In genomic region chr9:121838829-121839621, GRCm38 (mm10) we compare ENCODE assay signal across 8 mouse cellular contexts. TPM values are rescaled to one million over a fixed set of nuclear protein-coding genes. Genes with fewer than 3 reads are reported as not detected.
DNase-seq lines count a peak whose midpoint lies in the region; ATAC-seq and TF ChIP-seq lines count a peak whose summit lies in the region.

Gene Ccdc13 (minus strand): TSS chr9:121839461.

- peak; percentile 63; the same call in 1 of the 2 replicates for TF ChIP-seq POLR2A in testis, adult 2 months (IDR thresholded peaks at IDR 0.05; ENCODE audit: control insufficient read depth, low read depth, low read length)

- no peaks in the 10 kb centered on the region for H3K27me3 ChIP-seq in embryonic facial prominence, embryonic 15.5 days
- H3K27me3 ChIP-seq in heart, embryonic 16.5 days (ENCODE audit: control insufficient read depth, insufficient read depth, low read length), result no peaks in the 10 kb centered on the region
- peaks cover 8% of the 10 kb centered on the region; the same call in 1 of the 2 replicates for H3K27me3 ChIP-seq in liver, embryonic 14.5 days (ENCODE audit: control insufficient read depth, insufficient read depth, low read length)
- no peaks in the 10 kb centered on the region for H3K27me3 ChIP-seq in testis, adult 2 months (ENCODE audit: control insufficient read depth, insufficient read depth, low read length)

- H3K9ac ChIP-seq in embryonic facial prominence, embryonic 15.5 days, result peak within 1 kb of the TSS; percentile 27; the same call in 1 of the 2 replicates
- peak within 1 kb of the TSS; percentile 67 for H3K9ac ChIP-seq in heart, embryonic 16.5 days (ENCODE audit: low read length)
- H3K9ac ChIP-seq in liver, embryonic 14.5 days (replicated peaks), result no peak within 1 kb of the TSS

- WGBS in embryonic facial prominence, embryonic 15.5 days, result 3% methylated on average over 61 of the region's 61 CpGs
- WGBS in heart, embryonic 16.5 days, result 6% methylated on average over 61 of the region's 61 CpGs
- 6% methylated on average over 61 of the region's 61 CpGs for WGBS in liver, embryonic 14.5 days (ENCODE audit: insufficient replicate concordance)

- DNase-seq in cerebellum, postnatal 25 days, result peak; percentile 57 to 76
- DNase-seq in cerebellum, adult 11-12 months, result no peak
- peak; percentile 76 to 83 for DNase-seq in kidney, postnatal 25 days
- no peak for DNase-seq in liver, embryonic 14.5 days (ENCODE audit: low read depth in 3 of 3, low spot score in 3 of 3)
- DNase-seq in neural tube, embryonic 10.5 days (ENCODE audit: extremely low spot score, low spot score), result peak; percentile 95

- H3K27ac ChIP-seq in embryonic facial prominence, embryonic 15.5 days (replicated peaks), result no peak within 1 kb of the TSS
- no peak within 1 kb of the TSS for H3K27ac ChIP-seq in heart, embryonic 16.5 days (ENCODE audit: low read length)
- no peak within 1 kb of the TSS for H3K27ac ChIP-seq in liver, embryonic 14.5 days
- peak within 1 kb of the TSS; percentile 77 for H3K27ac ChIP-seq in testis, adult 2 months (ENCODE audit: control insufficient read depth, insufficient read depth, low read depth, low read length)

- peaks cover 10% of the 10 kb centered on the region; the same call in 1 of the 2 replicates for H3K4me1 ChIP-seq in embryonic facial prominence, embryonic 15.5 days
- H3K4me1 ChIP-seq in heart, embryonic 16.5 days (ENCODE audit: control insufficient read depth, insufficient read depth, low read length), result no peaks in the 10 kb centered on the region
- H3K4me1 ChIP-seq in liver, embryonic 14.5 days (replicated peaks; ENCODE audit: control insufficient read depth in 2 of 2, insufficient read depth in 2 of 2, low read length in 1 of 2), result no peaks in the 10 kb centered on the region
- peaks cover 10% of the 10 kb centered on the region for H3K4me1 ChIP-seq in testis, adult 2 months (ENCODE audit: control insufficient read depth, insufficient read depth, low read length)

- no peak for TF ChIP-seq EP300 in liver, embryonic 14.5 days (IDR thresholded peaks at IDR 0.05; ENCODE audit: low read depth)

- H3K9me3 ChIP-seq in embryonic facial prominence, embryonic 15.5 days (replicated peaks), result no peaks in the 10 kb centered on the region
- peaks cover 9% of the 10 kb centered on the region for H3K9me3 ChIP-seq in heart, embryonic 16.5 days (replicated peaks; ENCODE audit: control insufficient read depth, low read length)
- no peaks in the 10 kb centered on the region for H3K9me3 ChIP-seq in liver, embryonic 14.5 days (ENCODE audit: control insufficient read depth, low read length)

- peak; percentile 83 for ATAC-seq in embryonic facial prominence, embryonic 15.5 days (ENCODE audit: insufficient number of reproducible peaks, low FRiP score, low TSS enrichment, low read depth)
- ATAC-seq in heart, embryonic 16.5 days (replicated peaks; ENCODE audit: extremely low read depth, insufficient read depth, low FRiP score), result peak; percentile 68
- ATAC-seq in liver, embryonic 14.5 days (ENCODE audit: insufficient read depth), result peak; percentile 50; the same call in 1 of the 2 replicates

- H3K36me3 ChIP-seq in embryonic facial prominence, embryonic 15.5 days, result no peaks in the 10 kb centered on the region
- H3K36me3 ChIP-seq in heart, embryonic 16.5 days (ENCODE audit: control insufficient read depth, insufficient read depth), result no peaks in the 10 kb centered on the region
- H3K36me3 ChIP-seq in liver, embryonic 14.5 days (replicated peaks; ENCODE audit: control insufficient read depth, insufficient read depth, low read depth), result no peaks in the 10 kb centered on the region
- H3K36me3 ChIP-seq in testis, adult 2 months (ENCODE audit: control insufficient read depth, insufficient read depth, low read length), result no peaks in the 10 kb centered on the region; the same call in 1 of the 2 replicates

- H3K4me3 ChIP-seq in embryonic facial prominence, embryonic 15.5 days (replicated peaks), result peak within 1 kb of the TSS; percentile 51
- peak within 1 kb of the TSS; percentile 61 for H3K4me3 ChIP-seq in heart, embryonic 16.5 days (ENCODE audit: low read length)
- H3K4me3 ChIP-seq in liver, embryonic 14.5 days (ENCODE audit: insufficient read depth in 1 of 2, low read depth in 2 of 2, low read length in 2 of 2), result peak within 1 kb of the TSS; percentile 7 to 19; a peak in 3 of 4 replicates
- peak within 1 kb of the TSS; percentile 96 for H3K4me3 ChIP-seq in testis, adult 2 months (ENCODE audit: control insufficient read depth, low read depth, low read length)

- H3K4me2 ChIP-seq in embryonic facial prominence, embryonic 15.5 days (replicated peaks), result peak within 1 kb of the TSS; percentile 83
- peak within 1 kb of the TSS; percentile 96 for H3K4me2 ChIP-seq in heart, embryonic 16.5 days (ENCODE audit: low read depth, low read length)
- H3K4me2 ChIP-seq in liver, embryonic 14.5 days (ENCODE audit: low read depth), result peak within 1 kb of the TSS; percentile 58

- no peak for TF ChIP-seq CTCF in liver, embryonic 14.5 days (IDR thresholded peaks at IDR 0.05; ENCODE audit: low read depth)
- no peak for TF ChIP-seq CTCF in testis, adult 2 months (IDR thresholded peaks at IDR 0.05; ENCODE audit: control insufficient read depth, insufficient read depth, insufficient replicate concordance, low read depth, low read length)

RNA-seq across cellular contexts. Expression of gene Ccdc13, which starts in this region (rescaled TPM):
- 2.4 and 3.1 TPM in 2 replicates for polyA plus RNA-seq in embryonic facial prominence, embryonic 15.5 days (2015; fragmentation: Nextera tagmentation; extraction: Ambion mirVana)
- polyA plus RNA-seq in heart, embryonic 16.5 days (2015; fragmentation: Nextera tagmentation; extraction: Ambion mirVana), result 0.34 and 0.42 TPM in 2 replicates
- not detected in 2 replicates for polyA plus RNA-seq in liver, embryonic 14.5 days (2012; rRNA removed)
- not detected in 2 replicates for polyA plus RNA-seq in liver, embryonic 14.5 days (2014; fragmentation: Nextera tagmentation; extraction: Ambion mirVana)
- polyA plus RNA-seq in testis, adult 2 months (2012; rRNA removed), result 109 and 125 TPM in 2 replicates

Comparison
In these comparisons a context has a peak if more than half of its experiments do, and no peak if none do; other contexts are left out.
1. RNA of gene Ccdc13 (polyA plus RNA-seq): 109 to 125 TPM in testis, adult 2 months; 2.4 to 3.1 TPM in embryonic facial prominence, embryonic 15.5 days, 0.34 to 0.42 TPM in heart, embryonic 16.5 days and not detected in liver, embryonic 14.5 days; every median in the first group is over 10 times any median in the second.
2. DNase-seq: peak in cerebellum, postnatal 25 days (2 of 2), kidney, postnatal 25 days (2 of 2) and neural tube, embryonic 10.5 days (single experiment); none in cerebellum, adult 11-12 months (single experiment) and liver, embryonic 14.5 days (0 of 3).
3. Peak in ATAC-seq, H3K4me3 ChIP-seq, H3K9ac ChIP-seq and H3K4me2 ChIP-seq in heart, embryonic 16.5 days; RNA of the gene not detected or under 1 TPM.
4. Peak in ATAC-seq, H3K4me3 ChIP-seq and H3K4me2 ChIP-seq in liver, embryonic 14.5 days; RNA of the gene not detected or under 1 TPM.
5. H3K4me3 ChIP-seq: peak in every context shown above with its lines; median percentile 96 in testis, adult 2 months; 61 in heart, embryonic 16.5 days; 51 in embryonic facial prominence, embryonic 15.5 days; 13 in liver, embryonic 14.5 days.
6. Peak in every context shown above with its lines, with median percentiles within 50 percentile points of each other: ATAC-seq and H3K4me2 ChIP-seq.